Mouse (Mus musculus) spleen, adult 2 months (tissue): ENCODE results near the gene Nudt15.

Experiments used
- CTCF ChIP-seq: fragments of 200-500 bp; IDR thresholded peaks from 2 replicates; pipeline ENCODE4 v1.5.1; 2011; ENCODE audit warnings: mild to moderate bottlenecking, inconsistent platforms; ENCODE audit not compliant: insufficient read depth, insufficient read length, insufficient replicate concordance; ENCODE audit errors: extremely low read depth
- POLR2A ChIP-seq: fragments of 200-500 bp; IDR thresholded peaks from 2 replicates; pipeline ENCODE4 v1.6.1; 2011; ENCODE audit warnings: low read depth, low read length, inconsistent platforms

DNA sequence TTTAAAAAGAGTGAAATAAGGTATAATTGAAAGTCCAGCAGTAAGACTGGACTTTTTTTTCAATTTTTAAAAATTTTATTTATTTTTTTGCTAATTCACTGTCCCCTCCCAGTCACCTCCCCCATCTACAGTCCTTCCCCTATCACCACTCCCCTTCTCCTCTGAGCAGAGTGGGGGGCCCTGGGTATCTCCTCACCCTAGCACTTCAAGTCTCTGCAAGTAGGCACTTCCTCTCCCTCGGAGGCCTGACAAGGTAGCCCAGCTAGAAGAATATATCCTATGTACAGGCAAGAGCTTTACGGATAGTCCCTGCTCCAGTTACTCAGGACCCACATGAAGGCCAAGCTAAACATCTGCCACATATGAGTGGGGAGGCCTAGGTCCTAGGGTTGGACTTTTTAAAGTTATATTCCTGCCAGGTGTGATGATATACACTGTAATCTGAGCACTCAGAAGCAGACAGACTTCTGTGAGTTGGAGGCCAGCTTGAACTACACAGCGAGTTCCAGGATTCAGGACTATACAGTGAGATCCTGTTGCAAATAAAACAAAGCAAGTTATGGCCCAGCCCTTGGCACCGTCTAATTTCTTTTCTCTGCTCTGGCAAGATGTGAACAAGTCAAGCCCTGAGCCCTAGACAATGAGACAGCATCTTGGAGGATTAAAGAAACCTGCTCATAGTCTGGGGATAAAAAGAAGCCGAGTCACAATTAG lies 64.4 kb downstream of the Nudt15 start:
- TF ChIP-seq CTCF, result no peak
- no peak for TF ChIP-seq POLR2A
